Mouse (Mus musculus): ENCODE measurements around the gene Polr3h.

Polr3h gene

GRCm38 (mm10) chr15:81847161-81847560, 78.9 kb downstream of the Polr3h start:
- no peak for DNase-seq (ENCODE audit: extremely low read depth, low read depth, low spot score)

- no peak for DNase-seq (ENCODE audit: extremely low read depth, low read depth, low spot score)
These were observed 79.3 kb downstream of the Polr3h start for GRCm38 (mm10) chr15:81846755-81847154.

- peak; percentile 68 for DNase-seq (ENCODE audit: extremely low read depth, low read depth, low spot score)
These were observed 80.3 kb downstream of the Polr3h start for GRCm38 (mm10) chr15:81845724-81846123.

GRCm38 (mm10) chr15:81845033-81845625, 80.9 kb downstream of the Polr3h start:
- DNase-seq (ENCODE audit: extremely low read depth, low read depth, low spot score): no peak

GRCm38 (mm10) chr15:81842275-81842674, 83.8 kb downstream of the Polr3h start:
- no peak for DNase-seq (ENCODE audit: extremely low read depth, low read depth, low spot score)

- no peak for DNase-seq (ENCODE audit: extremely low read depth, low read depth, low spot score)
These were observed 85.7 kb downstream of the Polr3h start for GRCm38 (mm10) chr15:81840306-81840705.

GRCm38 (mm10) chr15:81839634-81840033, 86.4 kb downstream of the Polr3h start:
- DNase-seq (ENCODE audit: extremely low read depth, low read depth, low spot score): peak; percentile 98

GRCm38 (mm10) chr15:81838554-81839235, 87.3 kb downstream of the Polr3h start:
- DNase-seq (ENCODE audit: extremely low read depth, low read depth, low spot score): no peak

Data from fat pad, adult 2 months (tissue).